Mouse (Mus musculus): ENCODE data around the gene Synj1.

DNA sequence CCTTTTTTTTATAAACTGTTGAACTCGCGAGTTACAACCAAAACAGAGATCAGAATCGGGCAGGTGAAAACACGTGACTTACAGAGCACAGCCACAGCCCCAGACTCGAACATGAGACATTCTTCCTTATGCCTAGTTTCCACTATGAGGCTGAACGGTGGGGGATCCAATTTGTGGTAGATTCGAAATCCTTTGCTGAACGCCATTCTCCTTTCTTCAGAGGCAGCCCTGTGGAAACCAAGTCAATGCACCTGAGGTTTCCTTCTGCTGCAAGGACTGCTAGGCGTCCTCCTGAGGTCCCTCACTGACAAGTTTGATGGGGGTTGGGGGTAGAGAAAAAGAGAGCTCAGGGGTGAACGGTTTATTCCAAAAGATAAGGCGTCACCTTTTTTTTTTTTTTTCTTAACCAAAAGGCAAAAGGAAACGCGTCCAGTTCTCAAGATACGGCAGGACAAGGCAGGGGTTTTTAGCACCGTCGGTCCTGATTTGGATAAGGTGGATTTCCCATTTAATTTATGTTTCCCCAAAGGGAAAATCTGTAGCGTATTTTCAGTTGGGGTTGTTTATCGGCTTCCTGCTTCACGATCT is 1.1 kb downstream of the Synj1 start:
- no peak for TF ChIP-seq CTCF (IDR thresholded peaks at IDR 0.05; ENCODE audit: low read depth)
- TF ChIP-seq EP300 (optimal IDR thresholded peaks at IDR 0.05) = no peak
